In the genomic region with DNA sequence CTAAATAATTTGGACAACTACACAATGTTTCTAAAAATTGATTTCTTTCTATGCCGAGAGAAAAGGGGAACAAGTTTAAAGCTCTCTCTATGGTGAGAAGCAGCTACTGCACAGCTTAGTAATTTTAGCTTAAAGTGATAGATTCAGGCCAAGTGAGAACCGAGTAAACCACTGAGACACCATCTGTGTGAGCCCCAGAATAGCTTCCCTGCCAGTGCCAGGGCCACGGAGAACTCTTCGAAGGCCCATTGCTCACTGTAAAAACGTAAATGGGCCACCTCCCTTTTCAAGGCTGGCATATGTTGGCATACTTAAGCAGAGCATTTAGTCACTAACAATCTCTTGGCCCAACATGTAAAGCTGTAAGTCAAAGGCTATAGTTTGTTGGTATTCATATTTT, we compare ENCODE assay signal across 9 mouse cellular contexts.
DNase-seq lines count a peak whose midpoint lies in the region; ATAC-seq and TF ChIP-seq lines count a peak whose summit lies in the region.
"Had no signal": no experiment of that assay in that cellular context is flagged by ENCODE, and none has a peak within 500 bp of the region (broad histone marks: within the 10 kb centered on the region; RNA-seq: fewer than 3 reads in every experiment).

No protein-coding gene starts in this region.

- TF ChIP-seq CTCF in gastrocnemius, adult 2 months (IDR thresholded peaks at IDR 0.05), result no peak

- intact Hi-C loops in gastrocnemius, adult 2 months (cut with DNase I), result no loop called here

- peak; percentile 42 for DNase-seq in gastrocnemius, adult 2 months
- DNase-seq in gastrocnemius, adult 8-10 months (ENCODE audit: low spot score in 2 of 2), result no peak
- DNase-seq in cerebellum, adult 8-10 months, result peak; percentile 77
- peak; percentile 37 to 51 for DNase-seq in layer of hippocampus, adult 8-10 months (ENCODE audit: low spot score in 2 of 2)
- DNase-seq in right cerebral cortex, postnatal 10 days (ENCODE audit: low spot score in 2 of 2), result peak; percentile 69 to 85
- no peak for DNase-seq in urinary bladder, postnatal 25 days (ENCODE audit: low spot score)
- no peak for DNase-seq in heart, adult 11 months

- no peak for ATAC-seq in hindbrain, embryonic 16.5 days

- no peaks in the 10 kb centered on the region for H3K9me3 ChIP-seq in hindbrain, embryonic 16.5 days (ENCODE audit: control insufficient read depth, low read length)

- no peak overlapping the region for H3K9ac ChIP-seq in hindbrain, embryonic 16.5 days (ENCODE audit: low read depth, low read length)
- H3K9ac ChIP-seq: hindbrain, embryonic 14.5 days had no signal

- H3K36me3 ChIP-seq in hindbrain, embryonic 16.5 days (ENCODE audit: control insufficient read depth, insufficient read depth, low read length), result no peaks in the 10 kb centered on the region

- H3K27ac ChIP-seq in gastrocnemius, adult 2 months, result peak overlapping the region; percentile 64
- no peak overlapping the region for H3K27ac ChIP-seq in hindbrain, embryonic 16.5 days (ENCODE audit: low read depth, low read length)
- H3K27ac ChIP-seq: hindbrain, embryonic 14.5 days had no signal

- 68% methylated on average over 5 of the region's 5 CpGs for WGBS in hindbrain, embryonic 16.5 days

- peak overlapping the region; percentile 26; the same call in 1 of the 2 replicates for H3K4me3 ChIP-seq in gastrocnemius, adult 2 months
- H3K4me3 ChIP-seq in hindbrain, embryonic 16.5 days (ENCODE audit: low read length), result no peak overlapping the region

- H3K4me2 ChIP-seq in hindbrain, embryonic 16.5 days (ENCODE audit: low read length), result no peak overlapping the region
- H3K4me2 ChIP-seq: hindbrain, embryonic 14.5 days had no signal

- H3K27me3 ChIP-seq in hindbrain, embryonic 16.5 days (replicated peaks; ENCODE audit: control insufficient read depth, insufficient read depth, low read length), result no peaks in the 10 kb centered on the region

- no peaks in the 10 kb centered on the region for H3K4me1 ChIP-seq in hindbrain, embryonic 16.5 days (ENCODE audit: control insufficient read depth, insufficient read depth, low read depth, low read length)

Comparison
In these comparisons a context has a peak if more than half of its experiments do, and no peak if none do; other contexts are left out.
1. DNase-seq: peak in gastrocnemius, adult 2 months (single experiment), cerebellum, adult 8-10 months (single experiment), layer of hippocampus, adult 8-10 months (2 of 2) and right cerebral cortex, postnatal 10 days (2 of 2); none in gastrocnemius, adult 8-10 months (0 of 2), urinary bladder, postnatal 25 days (single experiment) and heart, adult 11 months (single experiment).